Mouse (Mus musculus) MEL (cell line): ENCODE results near the gene Baiap2l2. TPM values are rescaled to one million over a fixed set of nuclear protein-coding genes. Genes with fewer than 3 reads are reported as not detected.

Source experiments
- DNase-seq: peaks from one replicate; pipeline ENCODE4 v3.0.0; 2011; ENCODE audit warnings: low read depth, low spot score
- H3K27ac ChIP-seq: 2 replicates; pipeline ENCODE4 v1.5.1; 2012; ENCODE audit warnings: low read depth, mild to moderate bottlenecking, control low read depth, low read length, moderate library complexity; ENCODE audit not compliant: control insufficient read depth
- H3K27me3 ChIP-seq, 2 experiments: fragments of 150-350 bp in 1 of 2; sonication (generic) in 1 of 2; 2 replicates each; pipeline ENCODE4 v1.6.1; 2012; ENCODE audit warnings: low read length in 2 of 2, mild to moderate bottlenecking in 2 of 2, improper control_type of control experiment in 1 of 2, moderate library complexity in 1 of 2; ENCODE audit not compliant: insufficient read depth in 2 of 2, control insufficient read depth in 1 of 2
- H3K36me3 ChIP-seq, 2 experiments: 2 replicates each; pipeline ENCODE4 v1.6.1; 2012 to 2014; ENCODE audit warnings: low read length in 2 of 2, improper control_type of control experiment in 1 of 2, inconsistent platforms in 1 of 2, mild to moderate bottlenecking in 1 of 2; ENCODE audit not compliant: insufficient read depth in 2 of 2, control insufficient read depth in 1 of 2
- H3K4me1 ChIP-seq, 2 experiments: fragments of 150-350 bp in 1 of 2; sonication (generic) in 1 of 2; 2 replicates each; pipeline ENCODE4 v1.6.1; 2012; ENCODE audit warnings: low read length in 2 of 2, improper control_type of control experiment in 1 of 2, mild to moderate bottlenecking in 1 of 2; ENCODE audit not compliant: insufficient read depth in 2 of 2, control insufficient read depth in 1 of 2
- H3K4me3 ChIP-seq, 2 experiments: fragments of 150-350 bp in 1 of 2; sonication (generic) in 1 of 2; 2 replicates each; pipeline ENCODE4 v1.5.1; 2012; ENCODE audit warnings: low read depth in 2 of 2, low read length in 2 of 2, mild to moderate bottlenecking in 2 of 2, moderate library complexity in 2 of 2, control low read depth in 1 of 2, improper control_type of control experiment in 1 of 2; ENCODE audit not compliant: control insufficient read depth in 1 of 2, insufficient read depth in 1 of 2
- H3K79me2 ChIP-seq: 2 replicates; pipeline ENCODE4 v1.6.1; 2012; ENCODE audit warnings: mild to moderate bottlenecking, low read length, moderate library complexity; ENCODE audit not compliant: control insufficient read depth, poor library complexity, insufficient read depth
- H3K9ac ChIP-seq: 2 replicates; pipeline ENCODE4 v1.6.1; 2012; ENCODE audit warnings: low read depth, mild to moderate bottlenecking, control low read depth, low read length, moderate library complexity; ENCODE audit not compliant: control insufficient read depth, poor library complexity, severe bottlenecking
- H3K9me3 ChIP-seq: fragments of 150-350 bp; sonication (generic); replicated peaks from 2 replicates; pipeline ENCODE4 v1.6.1; 2012; ENCODE audit warnings: mild to moderate bottlenecking, low read length, improper control_type of control experiment, moderate library complexity; ENCODE audit not compliant: insufficient read depth
- CTCF ChIP-seq, 3 experiments: IDR thresholded peaks in 2 of 3; conservative IDR thresholded peaks in 1 of 3; 2 replicates each; pipeline ENCODE4 v1.5.1; 2011 to 2012; ENCODE audit warnings: low read length in 3 of 3, low read depth in 2 of 3, mild to moderate bottlenecking in 2 of 3, improper control_type of control experiment in 1 of 3, inconsistent platforms in 1 of 3, mixed read lengths in 1 of 3, moderate library complexity in 1 of 3; ENCODE audit not compliant: control insufficient read depth in 1 of 3, insufficient read depth in 1 of 3, poor library complexity in 1 of 3, severe bottlenecking in 1 of 3
- E2F4 ChIP-seq: IDR thresholded peaks from 2 replicates; pipeline ENCODE4 v1.6.1; 2011; ENCODE audit warnings: low read depth, low read length, improper control_type of control experiment, borderline replicate concordance
- ELF1 ChIP-seq: IDR thresholded peaks from 2 replicates; pipeline ENCODE4 v1.6.1; 2014; ENCODE audit warnings: low read depth, mild to moderate bottlenecking, inconsistent platforms, low read length, improper control_type of control experiment, moderate library complexity
- EP300 ChIP-seq, 2 experiments: IDR thresholded peaks; 2 replicates each; pipeline ENCODE4 v1.6.1; 2011; ENCODE audit warnings: improper control_type of control experiment in 2 of 2, low read length in 2 of 2, low read depth in 1 of 2, mild to moderate bottlenecking in 1 of 2
- ETS1 ChIP-seq: IDR thresholded peaks from 2 replicates; pipeline ENCODE4 v1.6.1; 2012; ENCODE audit warnings: low read depth, mild to moderate bottlenecking, inconsistent platforms, low read length, improper control_type of control experiment, moderate library complexity
- GATA1 ChIP-seq: IDR thresholded peaks from 2 replicates; pipeline ENCODE4 v1.6.1; 2011; ENCODE audit warnings: low read depth, low read length, improper control_type of control experiment
- HCFC1 ChIP-seq: IDR thresholded peaks from 2 replicates; pipeline ENCODE4 v1.6.1; 2012; ENCODE audit warnings: low read depth, mild to moderate bottlenecking, inconsistent platforms, low read length, improper control_type of control experiment, moderate library complexity
- MAFK ChIP-seq: IDR thresholded peaks from 2 replicates; pipeline ENCODE4 v1.6.1; 2011; ENCODE audit warnings: low read depth, mild to moderate bottlenecking, low read length, improper control_type of control experiment, borderline replicate concordance
- MAX ChIP-seq: IDR thresholded peaks from 2 replicates; pipeline ENCODE4 v1.6.1; 2011; ENCODE audit warnings: low read length, improper control_type of control experiment
- MXI1 ChIP-seq: IDR thresholded peaks from 2 replicates; pipeline ENCODE4 v1.6.1; 2011; ENCODE audit warnings: mild to moderate bottlenecking, low read depth, low read length, improper control_type of control experiment
- MYB ChIP-seq: IDR thresholded peaks from 2 replicates; pipeline ENCODE4 v1.6.1; 2011; ENCODE audit warnings: mild to moderate bottlenecking, low read depth, low read length, improper control_type of control experiment
- MYC ChIP-seq: IDR thresholded peaks from 2 replicates; pipeline ENCODE4 v1.6.1; 2011; ENCODE audit warnings: low read depth, mild to moderate bottlenecking, low read length, improper control_type of control experiment, moderate library complexity
- NRF1 ChIP-seq: IDR thresholded peaks from 2 replicates; pipeline ENCODE4 v1.6.1; 2014; ENCODE audit warnings: low read depth, mild to moderate bottlenecking, inconsistent platforms, low read length, improper control_type of control experiment, moderate library complexity; ENCODE audit not compliant: poor library complexity, insufficient read depth, severe bottlenecking
- POLR2A ChIP-seq, 2 experiments: IDR thresholded peaks; 2 replicates each; pipeline ENCODE4 v1.6.1; 2011 to 2012; ENCODE audit warnings: low read length in 2 of 2, mild to moderate bottlenecking in 2 of 2, control low read depth in 1 of 2, improper control_type of control experiment in 1 of 2, low read depth in 1 of 2, moderate library complexity in 1 of 2; ENCODE audit not compliant: control insufficient read depth in 1 of 2, insufficient read depth in 1 of 2, poor library complexity in 1 of 2
- RAD21 ChIP-seq: IDR thresholded peaks from 2 replicates; pipeline ENCODE4 v1.6.1; 2011; ENCODE audit warnings: mild to moderate bottlenecking, low read depth, low read length, improper control_type of control experiment
- TAL1 ChIP-seq: IDR thresholded peaks from 2 replicates; pipeline ENCODE4 v1.6.1; 2012; ENCODE audit warnings: mild to moderate bottlenecking, inconsistent platforms, low read length, moderate library complexity, mixed read lengths
- TBP ChIP-seq: IDR thresholded peaks from 2 replicates; pipeline ENCODE4 v1.8.0; 2011; ENCODE audit warnings: low read depth, low read length, improper control_type of control experiment
- TCF12 ChIP-seq: IDR thresholded peaks from 2 replicates; pipeline ENCODE4 v1.6.1; 2014; ENCODE audit warnings: low read depth, mild to moderate bottlenecking, inconsistent platforms, low read length, improper control_type of control experiment, moderate library complexity
- USF2 ChIP-seq, 2 experiments: IDR thresholded peaks; 2 replicates each; pipeline ENCODE4 v1.6.1; 2011 to 2012; ENCODE audit warnings: improper control_type of control experiment in 2 of 2, low read length in 2 of 2, borderline replicate concordance in 1 of 2, inconsistent platforms in 1 of 2, low read depth in 1 of 2, mild to moderate bottlenecking in 1 of 2; ENCODE audit not compliant: insufficient read depth in 1 of 2
- ZC3H11A ChIP-seq: IDR thresholded peaks from 2 replicates; pipeline ENCODE4 v1.6.1; 2012; ENCODE audit warnings: low read depth, mild to moderate bottlenecking, inconsistent platforms, low read length, improper control_type of control experiment
- ZMIZ1 ChIP-seq: IDR thresholded peaks from 2 replicates; pipeline ENCODE4 v1.6.1; 2012; ENCODE audit warnings: low read depth, mild to moderate bottlenecking, inconsistent platforms, low read length, improper control_type of control experiment, moderate library complexity
- ZNF384 ChIP-seq: IDR thresholded peaks from 2 replicates; pipeline ENCODE4 v1.6.1; 2012; ENCODE audit warnings: low read depth, mild to moderate bottlenecking, inconsistent platforms, low read length, improper control_type of control experiment
- polyA plus RNA-seq, 2 experiments: library from polyadenylated mRNA; stranded (reverse) in 1 of 2; unstranded in 1 of 2; fragments of >175 nt in 1 of 2; fragments of >200 nt in 1 of 2; gene quantifications; 2 replicates each; pipeline versions ENCODE4 v1.2.1 to v1.2.4; 2012; ENCODE audit warnings: low replicate concordance in 2 of 2, low read depth in 1 of 2; ENCODE audit not compliant: insufficient read length in 2 of 2, insufficient read depth in 1 of 2, missing spikeins in 1 of 2
- total RNA-seq: library from RNA; depleted of rRNA; stranded (reverse); fragments of 300-350 nt; gene quantifications from 2 replicates; pipeline ENCODE4 v1.2.3, GENCODE M21; 2012

The Baiap2l2 gene
- total and polyA plus RNA-seq, 3 experiments, result 0.60 to 1.1 TPM; not detected in 1

DNA sequence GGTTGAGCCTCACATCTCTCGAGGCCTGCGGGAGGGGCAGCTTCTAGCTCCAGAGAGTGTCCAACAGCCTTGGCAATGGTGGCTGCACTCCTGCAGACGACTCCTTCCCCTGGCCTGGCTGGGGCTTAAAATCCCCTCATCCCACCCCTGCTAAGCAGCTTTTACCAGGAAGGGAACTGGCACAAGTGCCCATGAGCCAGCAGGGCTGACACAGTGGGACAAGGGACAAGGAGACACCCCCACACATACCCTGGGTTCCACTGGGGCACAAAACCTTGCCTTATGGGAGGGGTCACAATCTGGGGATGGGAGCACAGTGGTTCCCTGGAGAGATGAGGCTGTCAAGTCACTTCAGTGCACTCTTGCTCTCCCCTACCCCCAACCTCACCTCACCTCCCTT is 30.7 kb downstream of the Baiap2l2 start, which contains the start of gene Slc16a8:
TSS of gene Slc16a8 (minus strand) at position 101 of the 400 bp plus-strand sequence.
- no peaks in the 10 kb centered on the region for H3K27me3 ChIP-seq
- TF ChIP-seq TCF12, result no peak
- no peak for TF ChIP-seq POLR2A (IDR thresholded peaks at IDR 0.05; ENCODE audit: control insufficient read depth in 1 of 2, insufficient read depth in 1 of 2, low read depth in 1 of 2, low read length in 2 of 2, poor library complexity in 1 of 2)
- TF ChIP-seq ELF1, result no peak
- TF ChIP-seq EP300 (IDR thresholded peaks at IDR 0.05; ENCODE audit: low read depth in 1 of 2, low read length in 2 of 2), result no peak
- TF ChIP-seq TAL1, result no peak
- TF ChIP-seq CTCF (IDR thresholded peaks at IDR 0.05 in 2 of 3, conservative IDR thresholded peaks at IDR 0.05 in 1 of 3; ENCODE audit: control insufficient read depth in 1 of 3, insufficient read depth in 1 of 3, low read depth in 2 of 3, low read length in 3 of 3, poor library complexity in 1 of 3, severe bottlenecking in 1 of 3), result no peak
- no peak for TF ChIP-seq MAFK
- TF ChIP-seq MYB, result no peak
- TF ChIP-seq TBP, result no peak
- no peak for TF ChIP-seq ZNF384
- no peak for TF ChIP-seq GATA1

GRCm38 (mm10) chr15:79252580-79252979 is 32.8 kb downstream of the Baiap2l2 start:
- no peak overlapping the region for H3K27ac ChIP-seq
- H3K9me3 ChIP-seq, result no peaks in the 10 kb centered on the region
- no peak overlapping the region for H3K4me3 ChIP-seq
- H3K79me2 ChIP-seq, result no peaks in the 10 kb centered on the region
- no peaks in the 10 kb centered on the region for H3K4me1 ChIP-seq
- no peak overlapping the region for H3K9ac ChIP-seq
- TF ChIP-seq E2F4 (no peak), RAD21 (no peak), TAL1 (no peak), ETS1 (no peak), ZC3H11A (no peak), MXI1 (no peak), ZMIZ1 (no peak), USF2 (IDR thresholded peaks at IDR 0.05; ENCODE audit: borderline replicate concordance in 1 of 2, insufficient read depth in 1 of 2, low read depth in 1 of 2, low read length in 2 of 2) (no peak), MYC (no peak), CTCF (IDR thresholded peaks at IDR 0.05 in 2 of 3, conservative IDR thresholded peaks at IDR 0.05 in 1 of 3; ENCODE audit: control insufficient read depth in 1 of 3, insufficient read depth in 1 of 3, low read depth in 2 of 3, low read length in 3 of 3, poor library complexity in 1 of 3, severe bottlenecking in 1 of 3) (no peak), NRF1 (no peak), MYB (no peak), GATA1 (no peak), HCFC1 (no peak), MAX (no peak), MAFK (no peak)
- H3K27me3 ChIP-seq, result no peaks in the 10 kb centered on the region
- no peak for DNase-seq
- no peaks in the 10 kb centered on the region for H3K36me3 ChIP-seq

More for the DNA sequence above, 30.7 kb downstream of the Baiap2l2 start, which contains the start of gene Slc16a8:
- no peak within 1 kb of the TSS for H3K9ac ChIP-seq
- H3K27ac ChIP-seq, result no peak within 1 kb of the TSS
- H3K4me3 ChIP-seq, result no peak within 1 kb of the TSS
- DNase-seq, result no peak
- H3K4me1 ChIP-seq, result no peaks in the 10 kb centered on the region
- no peaks in the 10 kb centered on the region for H3K9me3 ChIP-seq
- H3K79me2 ChIP-seq, result no peaks in the 10 kb centered on the region
- H3K36me3 ChIP-seq, result no peaks in the 10 kb centered on the region
